Mouse (Mus musculus): ENCODE results near the gene Htr1f. TPM values are rescaled to one million over a fixed set of nuclear protein-coding genes. Genes with fewer than 3 reads are reported as not detected.

Gene Htr1f
- polyA plus RNA-seq, 1 experiment from 2014 or later = not detected

GRCm38 (mm10) chr16:64875822-64876221 lies 229.8 kb downstream of the Htr1f start:
- no peaks in the 10 kb centered on the region for H3K27me3 ChIP-seq (ENCODE audit: insufficient read depth, low read length)
- ATAC-seq (ENCODE audit: insufficient read depth) = no peak
- no peaks in the 10 kb centered on the region for H3K4me1 ChIP-seq (ENCODE audit: insufficient read depth)
- H3K36me3 ChIP-seq (ENCODE audit: insufficient read depth) = no peaks in the 10 kb centered on the region
- WGBS = 89% methylated on average over 1 of the region's 1 CpGs
- no peaks in the 10 kb centered on the region for H3K9me3 ChIP-seq (ENCODE audit: low read depth, low read length)
- H3K4me2 ChIP-seq = no peak overlapping the region
- DNase-seq = no peak
- TF ChIP-seq CTCF (IDR thresholded peaks at IDR 0.05; ENCODE audit: low read depth) = no peak
- H3K9ac ChIP-seq = no peak overlapping the region
- no peak overlapping the region for H3K4me3 ChIP-seq (ENCODE audit: low read depth, low read length)
- no peak overlapping the region for H3K27ac ChIP-seq (ENCODE audit: low read depth)

GRCm38 (mm10) chr16:64875384-64875783 lies 230.3 kb downstream of the Htr1f start:
- no peak for ATAC-seq (ENCODE audit: insufficient read depth)
- Histone ChIP-seq H3K36me3 (ENCODE audit: insufficient read depth) (no peaks in the 10 kb centered on the region), H3K27ac (ENCODE audit: low read depth) (no peak overlapping the region), H3K4me1 (ENCODE audit: insufficient read depth) (no peaks in the 10 kb centered on the region), H3K4me3 (ENCODE audit: low read depth, low read length) (no peak overlapping the region), H3K9ac (no peak overlapping the region), H3K27me3 (ENCODE audit: insufficient read depth, low read length) (no peaks in the 10 kb centered on the region), H3K4me2 (no peak overlapping the region), H3K9me3 (ENCODE audit: low read depth, low read length) (no peaks in the 10 kb centered on the region)
- WGBS = 97% methylated on average over 10 of the region's 10 CpGs
- no peak for TF ChIP-seq CTCF (IDR thresholded peaks at IDR 0.05; ENCODE audit: low read depth)
- no peak for DNase-seq

Small RNAs within 50 kb of the gene (microRNA-seq; reads per million reads assigned to microRNA genes)
- gene Gm23374 (ENCODE audit: borderline number of aligned reads) = not detected
